Mouse (Mus musculus) limb, embryonic 10.5 days (tissue): ENCODE data around the gene Postn. TPM values are rescaled to one million over a fixed set of nuclear protein-coding genes. Genes with fewer than 3 reads are reported as not detected.

Experiments
- DNase-seq: peaks from one replicate; pipeline ENCODE4 v3.0.0-alpha.2; 2017; ENCODE audit warnings: low spot score
- H3K27ac ChIP-seq: fragments of 300-500 bp; sonication (generic); 2 replicates; pipeline ENCODE4 v1.5.1; 2016; ENCODE audit warnings: mild to moderate bottlenecking
- H3K27me3 ChIP-seq: fragments of 300-500 bp; sonication (generic); 2 replicates; pipeline ENCODE4 v1.6.1; 2016; ENCODE audit warnings: low read depth, mild to moderate bottlenecking; ENCODE audit not compliant: poor library complexity, severe bottlenecking
- H3K36me3 ChIP-seq: fragments of 300-500 bp; sonication (generic); 2 replicates; pipeline ENCODE4 v1.6.1; 2016; ENCODE audit warnings: mild to moderate bottlenecking, moderate library complexity
- H3K4me1 ChIP-seq: fragments of 300-500 bp; sonication (generic); 2 replicates; pipeline ENCODE4 v1.6.1; 2016
- H3K4me3 ChIP-seq: fragments of 300-500 bp; sonication (generic); 2 replicates; pipeline ENCODE4 v1.5.1; 2016; ENCODE audit warnings: mild to moderate bottlenecking, moderate library complexity
- H3K9me3 ChIP-seq: fragments of 300-500 bp; sonication (generic); replicated peaks from 2 replicates; pipeline ENCODE4 v1.6.1; 2016; ENCODE audit warnings: mild to moderate bottlenecking
- WGBS: fragments of 180-500 bp; shearing (Covaris S2); methylation state at CpG from one replicate; pipeline ENCODE4 v1.1.7; 2016; 5-methylcytosine and 5-hydroxymethylcytosine counted together
- polyA plus RNA-seq: library from polyadenylated mRNA; unstranded; fragments of >200 nt; fragmentation: Nextera tagmentation; extraction: Ambion mirVana; gene quantifications from 2 replicates; pipeline ENCODE4 v1.2.1, GENCODE M21; 2016

The Postn gene
- 6.7 and 7.7 TPM in 2 replicates for polyA plus RNA-seq

- DNase-seq, result no peak
Measured at GRCm38 (mm10) chr3:54360897-54361296, at the start of gene Postn. TSS of gene Postn (plus strand) at chr3:54361109.

GRCm38 (mm10) chr3:54314055-54314454, 46.9 kb upstream of the Postn start:
- 76% methylated on average over 2 of the region's 2 CpGs for WGBS

More at GRCm38 (mm10) chr3:54360897-54361296, at the start of gene Postn:
- Histone ChIP-seq H3K36me3 (no peaks in the 10 kb centered on the region), H3K27ac (no peak within 1 kb of the TSS; the same call in 1 of the 2 replicates), H3K4me3 (no peak within 1 kb of the TSS), H3K27me3 (no peaks in the 10 kb centered on the region), H3K4me1 (peaks cover 19% of the 10 kb centered on the region), H3K9me3 (no peaks in the 10 kb centered on the region)
- WGBS, result 37% methylated on average over 6 of the region's 6 CpGs

GRCm38 (mm10) chr3:54352891-54353652, 7.8 kb upstream of the Postn start:
- H3K36me3 ChIP-seq, result no peaks in the 10 kb centered on the region
- no peak overlapping the region for H3K4me3 ChIP-seq
- H3K27me3 ChIP-seq, result no peaks in the 10 kb centered on the region
- 0 out of 2 replicates have a peak, but pooled peaks cover 3% of the 10 kb centered on the region for H3K4me1 ChIP-seq
- H3K27ac ChIP-seq, result no peak overlapping the region
- WGBS, result 33% methylated on average over 9 of the region's 9 CpGs
- DNase-seq, result peak; percentile 78
- no peaks in the 10 kb centered on the region for H3K9me3 ChIP-seq

More at GRCm38 (mm10) chr3:54314055-54314454, 46.9 kb upstream of the Postn start:
- no peak overlapping the region for H3K27ac ChIP-seq
- DNase-seq, result no peak
- H3K4me1 ChIP-seq, result peaks cover 7% of the 10 kb centered on the region; the same call in 1 of the 2 replicates
- no peak overlapping the region for H3K4me3 ChIP-seq
- no peaks in the 10 kb centered on the region for H3K36me3 ChIP-seq
- H3K27me3 ChIP-seq, result no peaks in the 10 kb centered on the region
- no peaks in the 10 kb centered on the region for H3K9me3 ChIP-seq

GRCm38 (mm10) chr3:54357561-54357960, 3.3 kb upstream of the Postn start:
- Histone ChIP-seq H3K27me3 (no peaks in the 10 kb centered on the region), H3K4me3 (no peak overlapping the region), H3K36me3 (no peaks in the 10 kb centered on the region), H3K4me1 (peaks cover 19% of the 10 kb centered on the region), H3K9me3 (no peaks in the 10 kb centered on the region), H3K27ac (no peak overlapping the region)
- no peak for DNase-seq
- WGBS, result 77% methylated on average over 3 of the region's 3 CpGs

GRCm38 (mm10) chr3:54358463-54359189, 2.3 kb upstream of the Postn start:
- 27% methylated on average over 15 of the region's 15 CpGs for WGBS
- no peak overlapping the region for H3K27ac ChIP-seq
- H3K4me1 ChIP-seq, result peaks cover 19% of the 10 kb centered on the region
- no peaks in the 10 kb centered on the region for H3K9me3 ChIP-seq
- H3K4me3 ChIP-seq, result no peak overlapping the region
- peak; percentile 50 for DNase-seq
- no peaks in the 10 kb centered on the region for H3K27me3 ChIP-seq
- no peaks in the 10 kb centered on the region for H3K36me3 ChIP-seq

- Histone ChIP-seq H3K9me3 (no peaks in the 10 kb centered on the region), H3K4me1 (peaks cover 19% of the 10 kb centered on the region), H3K27me3 (no peaks in the 10 kb centered on the region), H3K4me3 (no peak overlapping the region), H3K36me3 (no peaks in the 10 kb centered on the region), H3K27ac (no peak overlapping the region)
- DNase-seq, result no peak
Measured at GRCm38 (mm10) chr3:54361656-54362055, 747 bp downstream of the Postn start.

GRCm38 (mm10) chr3:54371015-54371414, 10.1 kb downstream of the Postn start:
- DNase-seq, result no peak
- H3K9me3 ChIP-seq, result no peaks in the 10 kb centered on the region
- no peak overlapping the region for H3K4me3 ChIP-seq
- peaks cover 8% of the 10 kb centered on the region; the same call in 1 of the 2 replicates for H3K4me1 ChIP-seq
- H3K36me3 ChIP-seq, result no peaks in the 10 kb centered on the region
- H3K27ac ChIP-seq, result no peak overlapping the region
- no peaks in the 10 kb centered on the region for H3K27me3 ChIP-seq
- 70% methylated on average over 1 of the region's 1 CpGs for WGBS

GRCm38 (mm10) chr3:54372625-54373024, 11.7 kb downstream of the Postn start:
- 66% methylated on average over 6 of the region's 6 CpGs for WGBS
- Histone ChIP-seq H3K27ac (no peak overlapping the region), H3K27me3 (no peaks in the 10 kb centered on the region), H3K36me3 (no peaks in the 10 kb centered on the region), H3K9me3 (no peaks in the 10 kb centered on the region), H3K4me3 (no peak overlapping the region), H3K4me1 (peaks cover 8% of the 10 kb centered on the region)
- no peak for DNase-seq

GRCm38 (mm10) chr3:54376014-54376413, 15.1 kb downstream of the Postn start:
- WGBS, result 95% methylated on average over 6 of the region's 6 CpGs
- DNase-seq, result no peak
- Histone ChIP-seq H3K4me1 (peaks cover 8% of the 10 kb centered on the region), H3K36me3 (no peaks in the 10 kb centered on the region), H3K9me3 (no peaks in the 10 kb centered on the region), H3K27ac (no peak overlapping the region), H3K4me3 (no peak overlapping the region), H3K27me3 (no peaks in the 10 kb centered on the region)

- Histone ChIP-seq H3K27ac (no peak overlapping the region), H3K9me3 (no peaks in the 10 kb centered on the region), H3K4me3 (no peak overlapping the region), H3K36me3 (no peaks in the 10 kb centered on the region), H3K4me1 (peaks cover 4% of the 10 kb centered on the region), H3K27me3 (no peaks in the 10 kb centered on the region)
- WGBS, result 33% methylated on average over 2 of the region's 2 CpGs
- no peak for DNase-seq
Measured at GRCm38 (mm10) chr3:54377647-54378046, 16.7 kb downstream of the Postn start.

- 85% methylated on average over 1 of the region's 1 CpGs for WGBS
Measured at GRCm38 (mm10) chr3:54378135-54378534, 17.2 kb downstream of the Postn start.

GRCm38 (mm10) chr3:54379981-54380380, 19.1 kb downstream of the Postn start:
- H3K9me3 ChIP-seq, result no peaks in the 10 kb centered on the region
- no peaks in the 10 kb centered on the region for H3K36me3 ChIP-seq
- H3K27ac ChIP-seq, result no peak overlapping the region
- H3K4me3 ChIP-seq, result no peak overlapping the region
- H3K27me3 ChIP-seq, result no peaks in the 10 kb centered on the region
- peaks cover 5% of the 10 kb centered on the region for H3K4me1 ChIP-seq
- WGBS, result 68% methylated on average over 4 of the region's 4 CpGs
- DNase-seq, result no peak

More at GRCm38 (mm10) chr3:54378135-54378534, 17.2 kb downstream of the Postn start:
- no peaks in the 10 kb centered on the region for H3K27me3 ChIP-seq
- H3K27ac ChIP-seq, result no peak overlapping the region
- H3K36me3 ChIP-seq, result no peaks in the 10 kb centered on the region
- peaks cover 4% of the 10 kb centered on the region for H3K4me1 ChIP-seq
- DNase-seq, result no peak
- no peak overlapping the region for H3K4me3 ChIP-seq
- H3K9me3 ChIP-seq, result no peaks in the 10 kb centered on the region

GRCm38 (mm10) chr3:54399321-54399720, 38.4 kb downstream of the Postn start:
- Histone ChIP-seq H3K4me1 (peaks cover 26% of the 10 kb centered on the region), H3K4me3 (no peak overlapping the region), H3K27me3 (no peaks in the 10 kb centered on the region), H3K9me3 (no peaks in the 10 kb centered on the region), H3K27ac (peak overlapping the region; percentile 68), H3K36me3 (no peaks in the 10 kb centered on the region)
- 18% methylated on average over 2 of the region's 2 CpGs for WGBS
- no peak for DNase-seq
